Comparison of ENCODE assay signal across 13 mouse cellular contexts in genomic region chr2:25549021-25549991, GRCm38 (mm10). TPM values are rescaled to one million over a fixed set of nuclear protein-coding genes. Genes with fewer than 3 reads are reported as not detected.
DNase-seq lines count a peak whose midpoint lies in the region; ATAC-seq and TF ChIP-seq lines count a peak whose summit lies in the region.
"Had no signal": no experiment of that assay in that cellular context is flagged by ENCODE, and none has a peak within 500 bp of the region (broad histone marks: within the 10 kb centered on the region; RNA-seq: fewer than 3 reads in every experiment).

No protein-coding gene starts in this region.

- dilution Hi-C loops in CH12.LX (cut with MboI; ENCODE audit: extremely low pct_ligation_motif_present, extremely low pct_unique_long_range_greater_than_20kb, low sequenced_read_pairs): no loop called here

- 58% methylated on average over 9 of the region's 9 CpGs for WGBS in limb, embryonic 13.5 days
- 76% methylated on average over 9 of the region's 9 CpGs for WGBS in limb, embryonic 10.5 days

- H3K4me3 ChIP-seq in limb, embryonic 13.5 days: no peak overlapping the region
- no peak overlapping the region for H3K4me3 ChIP-seq in limb, embryonic 10.5 days
- peak overlapping the region; percentile 14 to 33 (median 24) for H3K4me3 ChIP-seq in CH12.LX (replicated peaks in 1 of 3; ENCODE audit: low read depth in 2 of 3, low read length in 2 of 3, poor library complexity in 1 of 3)
- H3K4me3 ChIP-seq: embryonic facial prominence, embryonic 15.5 days; liver, embryonic 15.5 days; midbrain, embryonic 12.5 days had no signal

- H3K27ac ChIP-seq in limb, embryonic 13.5 days: no peak overlapping the region
- no peak overlapping the region for H3K27ac ChIP-seq in limb, embryonic 10.5 days
- H3K27ac ChIP-seq in CH12.LX (ENCODE audit: insufficient read depth, low read depth): peak overlapping the region; percentile 85
- H3K27ac ChIP-seq: embryonic facial prominence, embryonic 15.5 days; liver, embryonic 15.5 days; midbrain, embryonic 12.5 days had no signal

- H3K27me3 ChIP-seq in limb, embryonic 13.5 days: no peaks in the 10 kb centered on the region
- no peaks in the 10 kb centered on the region for H3K27me3 ChIP-seq in limb, embryonic 10.5 days (ENCODE audit: low read depth, poor library complexity, severe bottlenecking)
- H3K27me3 ChIP-seq in CH12.LX (replicated peaks): no peaks in the 10 kb centered on the region
- H3K27me3 ChIP-seq: embryonic facial prominence, embryonic 15.5 days; liver, embryonic 15.5 days; midbrain, embryonic 12.5 days had no signal

- TF ChIP-seq EP300 in CH12.LX (IDR thresholded peaks at IDR 0.05; ENCODE audit: low read length): peak; percentile 81

- DNase-seq in limb, embryonic 10.5 days (ENCODE audit: low spot score): no peak
- DNase-seq in CH12.LX (ENCODE audit: extremely low read depth) (peak; percentile 93), liver (no peak)
- DNase-seq in thymus, postnatal 25 days: peak; percentile 80
- DNase-seq in adrenal gland, adult (ENCODE audit: inconsistent age in 2 of 2, low spot score in 1 of 2): no peak
- DNase-seq: cerebellum, adult 18-20 months; heart, postnatal 10 days; kidney, adult 9 months had no signal

- H3K9ac ChIP-seq in limb, embryonic 13.5 days: peak overlapping the region; percentile 25; the same call in 1 of the 2 replicates
- H3K9ac ChIP-seq in CH12.LX (ENCODE audit: insufficient read depth, low read depth): no peak overlapping the region
- H3K9ac ChIP-seq: embryonic facial prominence, embryonic 15.5 days; liver, embryonic 15.5 days; midbrain, embryonic 12.5 days had no signal

- no peak for ATAC-seq in limb, embryonic 13.5 days (ENCODE audit: low FRiP score, low read depth)
- ATAC-seq in monocyte, adult 5-6 weeks (replicated peaks; ENCODE audit: insufficient number of reproducible peaks, low FRiP score, low TSS enrichment, poor library complexity, severe bottlenecking): 0 out of 2 replicates have a peak, but pooled peaks have one; percentile 1

- H3K4me1 ChIP-seq in limb, embryonic 13.5 days: peaks cover 17% of the 10 kb centered on the region
- H3K4me1 ChIP-seq in limb, embryonic 10.5 days: peaks cover 18% of the 10 kb centered on the region
- peaks cover 38 to 67% of the 10 kb centered on the region in 2 experiments for H3K4me1 ChIP-seq in CH12.LX (ENCODE audit: control insufficient read depth in 1 of 2, insufficient read depth in 2 of 2)

- H3K9me3 ChIP-seq in limb, embryonic 13.5 days: no peaks in the 10 kb centered on the region
- H3K9me3 ChIP-seq in limb, embryonic 10.5 days (replicated peaks): no peaks in the 10 kb centered on the region
- no peaks in the 10 kb centered on the region for H3K9me3 ChIP-seq in CH12.LX (replicated peaks; ENCODE audit: low read length)
- H3K9me3 ChIP-seq: embryonic facial prominence, embryonic 15.5 days; liver, embryonic 15.5 days; midbrain, embryonic 12.5 days had no signal

- in situ Hi-C loops in CH12.LX (cut with MboI; ENCODE audit: low pct_ligation_motif_present, low pct_unique_long_range_greater_than_20kb, low sequenced_read_pairs): no loop called here

- H3K36me3 ChIP-seq in limb, embryonic 13.5 days: no peaks in the 10 kb centered on the region
- H3K36me3 ChIP-seq in limb, embryonic 10.5 days: peaks cover 9% of the 10 kb centered on the region
- H3K36me3 ChIP-seq in CH12.LX (replicated peaks in 1 of 2; ENCODE audit: control insufficient read depth in 1 of 2, insufficient read depth in 1 of 2, low read length in 1 of 2): peaks cover 8 to 11% of the 10 kb centered on the region in 2 experiments
- H3K36me3 ChIP-seq: embryonic facial prominence, embryonic 15.5 days; liver, embryonic 15.5 days; midbrain, embryonic 12.5 days had no signal

- no peak for TF ChIP-seq CTCF in CH12.LX (conservative IDR thresholded peaks at IDR 0.05 in 1 of 2, IDR thresholded peaks at IDR 0.05 in 1 of 2; ENCODE audit: low read depth in 2 of 2, low read length in 2 of 2)

- peak; percentile 41 for TF ChIP-seq POLR2A in CH12.LX (IDR thresholded peaks at IDR 0.05; ENCODE audit: low read depth, low read length)

- H3K79me2 ChIP-seq in CH12.LX (replicated peaks; ENCODE audit: control insufficient read depth, extremely low read depth, insufficient read depth, poor library complexity, severe bottlenecking): peaks cover 21% of the 10 kb centered on the region

- TF ChIP-seq RAD21 in CH12.LX (IDR thresholded peaks at IDR 0.05; ENCODE audit: low read depth, low read length): no peak

- H3K4me2 ChIP-seq in limb, embryonic 13.5 days (replicated peaks): no peak overlapping the region
- peak overlapping the region; percentile 48 for H3K4me2 ChIP-seq in CH12.LX (ENCODE audit: insufficient read depth, low read depth, poor library complexity, severe bottlenecking)
- H3K4me2 ChIP-seq: embryonic facial prominence, embryonic 15.5 days; liver, embryonic 15.5 days; midbrain, embryonic 12.5 days had no signal

TF ChIP-seq in CH12.LX, 34 proteins besides CTCF, POLR2A, EP300 and RAD21 (continues in another document):
- TF ChIP-seq JUN (IDR thresholded peaks at IDR 0.05; ENCODE audit: insufficient read depth, low read depth, low read length): peak; percentile 68
- TF ChIP-seq PAX5 (IDR thresholded peaks at IDR 0.05; ENCODE audit: low read length): no peak
- TF ChIP-seq ELF1 (IDR thresholded peaks at IDR 0.05; ENCODE audit: low read depth, low read length): peak; percentile 63
- TF ChIP-seq CHD1 (IDR thresholded peaks at IDR 0.05; ENCODE audit: low read depth, low read length): no peak
- no peak for TF ChIP-seq E2F4 (IDR thresholded peaks at IDR 0.05; ENCODE audit: insufficient replicate concordance, low read depth, low read length)
- TF ChIP-seq SMC3 (IDR thresholded peaks at IDR 0.05; ENCODE audit: low read depth, low read length): peak; percentile 6; the same call in 1 of the 2 replicates
- no peak for TF ChIP-seq ZNF384 (IDR thresholded peaks at IDR 0.05; ENCODE audit: low read depth, low read length)
- TF ChIP-seq MAFK (IDR thresholded peaks at IDR 0.05; ENCODE audit: insufficient replicate concordance, low read length): peak; percentile 62
- TF ChIP-seq ZMIZ1 (IDR thresholded peaks at IDR 0.05; ENCODE audit: low read depth, low read length): no peak
- TF ChIP-seq GABPA (IDR thresholded peaks at IDR 0.05; ENCODE audit: insufficient replicate concordance, low read depth, low read length): no peak
- peak; percentile 42 for TF ChIP-seq USF1 (IDR thresholded peaks at IDR 0.05; ENCODE audit: low read depth, low read length)
- TF ChIP-seq USF2 (conservative IDR thresholded peaks at IDR 0.05; ENCODE audit: low read depth, low read length): no peak; the same call in 1 of the 2 replicates
- 0 out of 2 replicates have a peak, but pooled peaks have one; percentile 63 for TF ChIP-seq UBTF (IDR thresholded peaks at IDR 0.05; ENCODE audit: low read depth, low read length)
- TF ChIP-seq TCF12 (IDR thresholded peaks at IDR 0.05; ENCODE audit: low read depth, low read length): peak; percentile 77
- TF ChIP-seq POLR2AphosphoS2 (IDR thresholded peaks at IDR 0.05; ENCODE audit: low read depth, low read length): no peak
- 0 out of 2 replicates have a peak, but pooled peaks have one; percentile 52 for TF ChIP-seq KAT2A (IDR thresholded peaks at IDR 0.05; ENCODE audit: insufficient replicate concordance, low read length)
- TF ChIP-seq SIN3A (IDR thresholded peaks at IDR 0.05; ENCODE audit: low read length): peak; percentile 92
- peak; percentile 36; the same call in 1 of the 2 replicates for TF ChIP-seq MYC (IDR thresholded peaks at IDR 0.05; ENCODE audit: low read depth, low read length)
- TF ChIP-seq CHD2 (IDR thresholded peaks at IDR 0.05; ENCODE audit: low read length): peak; percentile 73
- TF ChIP-seq HCFC1 (IDR thresholded peaks at IDR 0.05; ENCODE audit: low read depth, low read length): peak; percentile 47

RNA-seq across cellular contexts. Expression of gene Traf2, which starts 2.6 kb away (rescaled TPM):
- polyA plus RNA-seq in limb, embryonic 13.5 days (2015; fragmentation: Nextera tagmentation; extraction: Ambion mirVana): 37.3 and 40.6 TPM in 2 replicates
- 46.1 and 46.2 TPM in 2 replicates for polyA plus RNA-seq in limb, embryonic 10.5 days (2016; fragmentation: Nextera tagmentation; extraction: Ambion mirVana)
- total RNA-seq in CH12.LX (2012; rRNA removed) (25.1 and 27.7 TPM in 2 replicates), CH12.LX (2014; rRNA removed) (17.9 and 19.3 TPM in 2 replicates)
- 26.3 and 26.4 TPM in 2 replicates for polyA plus RNA-seq in CH12.LX (2012; ENCODE audit: insufficient read length, low read depth)
- total RNA-seq in monocyte, adult 5-6 weeks (2017): 16.6 to 29.4 TPM (median 18.0 TPM) in 3 replicates

RNA-seq across cellular contexts. Expression of gene Edf1, which starts 8.3 kb away (rescaled TPM):
- polyA plus RNA-seq in limb, embryonic 13.5 days (2015; fragmentation: Nextera tagmentation; extraction: Ambion mirVana): 330 TPM in 2 replicates
- polyA plus RNA-seq in limb, embryonic 10.5 days (2016; fragmentation: Nextera tagmentation; extraction: Ambion mirVana): 307 and 320 TPM in 2 replicates
- total RNA-seq in CH12.LX (2012; rRNA removed): 215 and 223 TPM in 2 replicates
- total RNA-seq in CH12.LX (2014; rRNA removed): 187 and 188 TPM in 2 replicates
- polyA plus RNA-seq in CH12.LX (2012; ENCODE audit: insufficient read length, low read depth): 202 and 275 TPM in 2 replicates
- total RNA-seq in monocyte, adult 5-6 weeks (2017): 80.0 to 121 TPM (median 114 TPM) in 3 replicates

RNA-seq across cellular contexts. Expression of gene Mamdc4, which starts 25.3 kb away (rescaled TPM):
- 4.9 and 5.8 TPM in 2 replicates for polyA plus RNA-seq in limb, embryonic 13.5 days (2015; fragmentation: Nextera tagmentation; extraction: Ambion mirVana)
- polyA plus RNA-seq in limb, embryonic 10.5 days (2016; fragmentation: Nextera tagmentation; extraction: Ambion mirVana): 2.3 and 8.2 TPM in 2 replicates
- total RNA-seq in CH12.LX (2012; rRNA removed) (29.2 and 34.9 TPM in 2 replicates), CH12.LX (2014; rRNA removed) (0.65 and 4.4 TPM in 2 replicates)
- polyA plus RNA-seq in CH12.LX (2012; ENCODE audit: insufficient read length, low read depth): 4.9 and 11.5 TPM in 2 replicates
- total RNA-seq in monocyte, adult 5-6 weeks (2017): 2.8 to 6.2 TPM in 2 of 3 replicates, not detected in the other

RNA-seq across cellular contexts. Expression of gene Phpt1, which starts 25.7 kb away (rescaled TPM):
- polyA plus RNA-seq in limb, embryonic 13.5 days (2015; fragmentation: Nextera tagmentation; extraction: Ambion mirVana): 163 and 177 TPM in 2 replicates
- 157 and 161 TPM in 2 replicates for polyA plus RNA-seq in limb, embryonic 10.5 days (2016; fragmentation: Nextera tagmentation; extraction: Ambion mirVana)
- total RNA-seq in CH12.LX (2012; rRNA removed) (46.6 and 47.2 TPM in 2 replicates), CH12.LX (2014; rRNA removed) (32.6 and 37.9 TPM in 2 replicates)
- polyA plus RNA-seq in CH12.LX (2012; ENCODE audit: insufficient read length, low read depth): 66.9 and 69.7 TPM in 2 replicates
- 0.67 to 1.9 TPM (median 1.1 TPM) in 3 replicates for total RNA-seq in monocyte, adult 5-6 weeks (2017)

RNA-seq across cellular contexts. Expression of gene Ajm1, which starts 32.3 kb away (rescaled TPM):
- 0.85 and 1.0 TPM in 2 replicates for polyA plus RNA-seq in limb, embryonic 13.5 days (2015; fragmentation: Nextera tagmentation; extraction: Ambion mirVana)
- 0.06 and 0.08 TPM in 2 replicates for polyA plus RNA-seq in limb, embryonic 10.5 days (2016; fragmentation: Nextera tagmentation; extraction: Ambion mirVana)
- total RNA-seq in CH12.LX (2012; rRNA removed) (0.97 and 1.4 TPM in 2 replicates), CH12.LX (2014; rRNA removed) (0.23 and 0.31 TPM in 2 replicates)
- 0.93 and 1.4 TPM in 2 replicates for polyA plus RNA-seq in CH12.LX (2012; ENCODE audit: insufficient read length, low read depth)
- 0.10 TPM in 1 of 3 replicates, not detected in the others for total RNA-seq in monocyte, adult 5-6 weeks (2017)
- polyA plus RNA-seq: liver, embryonic 15.5 days had no signal

Comparison
In these comparisons a context has a peak if more than half of its experiments do, and no peak if none do; other contexts are left out.
1. H3K4me3 ChIP-seq: peak in CH12.LX (3 of 3); none in limb, embryonic 13.5 days (single experiment) and limb, embryonic 10.5 days (single experiment).
2. DNase-seq: peak in CH12.LX (single experiment) and thymus, postnatal 25 days (single experiment); none in limb, embryonic 10.5 days (single experiment), liver (single experiment) and adrenal gland, adult (0 of 2).